Mouse (Mus musculus) intestine, postnatal 0 days (tissue): Measurements from ENCODE around the gene Rps6kl1. TPM values are rescaled to one million over a fixed set of nuclear protein-coding genes. Genes with fewer than 3 reads are reported as not detected.

Source experiments
- ATAC-seq: fragments of 200-750 bp; cut with Nextera tagmentation; 2 replicates; pipeline ENCODE4 v1.8.0; 2017; ENCODE audit warnings: mild to moderate bottlenecking, moderate TSS enrichment, moderate library complexity
- H3K27ac ChIP-seq: fragments of 300-500 bp; sonication (generic); 2 replicates; pipeline ENCODE4 v1.5.1; 2014; ENCODE audit warnings: mild to moderate bottlenecking, low read depth, low read length, moderate library complexity
- H3K27me3 ChIP-seq: fragments of 300-500 bp; sonication (generic); replicated peaks from 2 replicates; pipeline ENCODE4 v1.6.1; 2014; ENCODE audit warnings: low read length, mixed read lengths; ENCODE audit not compliant: control insufficient read depth, insufficient read depth
- H3K36me3 ChIP-seq: fragments of 300-500 bp; sonication (generic); 2 replicates; pipeline ENCODE4 v1.6.1; 2014; ENCODE audit warnings: mild to moderate bottlenecking, moderate library complexity; ENCODE audit not compliant: control insufficient read depth, insufficient read depth
- H3K4me1 ChIP-seq: fragments of 300-500 bp; sonication (generic); replicated peaks from 2 replicates; pipeline ENCODE4 v1.6.1; 2014; ENCODE audit warnings: antibody characterized with exemption, low read length, mixed read lengths; ENCODE audit not compliant: control insufficient read depth, insufficient read depth
- H3K4me2 ChIP-seq: fragments of 300-500 bp; sonication (generic); replicated peaks from 2 replicates; pipeline ENCODE4 v1.6.1; 2014; ENCODE audit warnings: low read depth, mild to moderate bottlenecking, moderate library complexity
- H3K4me3 ChIP-seq: fragments of 300-500 bp; sonication (generic); 2 replicates; pipeline ENCODE4 v1.5.1; 2014; ENCODE audit warnings: low read depth, low read length
- H3K9ac ChIP-seq: fragments of 300-500 bp; sonication (generic); 2 replicates; pipeline ENCODE4 v1.6.1; 2014; ENCODE audit warnings: mild to moderate bottlenecking, low read depth, low read length
- H3K9me3 ChIP-seq: fragments of 300-500 bp; sonication (generic); 2 replicates; pipeline ENCODE4 v1.6.1; 2016; ENCODE audit warnings: mixed run types; ENCODE audit not compliant: control insufficient read depth
- CTCF ChIP-seq: sonication (generic); IDR thresholded peaks from 2 replicates; pipeline ENCODE4 v1.5.1; 2016; ENCODE audit warnings: low read depth, mild to moderate bottlenecking, control low read depth, antibody characterized with exemption, moderate library complexity
- WGBS: fragments of 180-500 bp; shearing (Covaris S2); extraction: QIAGEN DNeasy Blood & Tissue Kit; methylation state at CpG from one replicate; pipeline ENCODE4 v1.1.7; 2014; 5-methylcytosine and 5-hydroxymethylcytosine counted together
- polyA plus RNA-seq: library from polyadenylated mRNA; unstranded; fragments of >200 nt; fragmentation: Nextera tagmentation; extraction: Ambion mirVana; gene quantifications from 2 replicates; pipeline ENCODE4 v1.2.1, GENCODE M21; 2015

The Rps6kl1 gene
- polyA plus RNA-seq, 1 experiment from 2014 or later = 1.3 TPM

- Histone ChIP-seq H3K4me1 (peaks cover 10% of the 10 kb centered on the region), H3K36me3 (0 out of 2 replicates have a peak, but pooled peaks cover 4% of the 10 kb centered on the region), H3K27ac (no peak overlapping the region), H3K9me3 (no peaks in the 10 kb centered on the region), H3K4me2 (peak overlapping the region; percentile 87; the same call in 1 of the 2 replicates), H3K9ac (no peak overlapping the region), H3K27me3 (no peaks in the 10 kb centered on the region), H3K4me3 (no peak overlapping the region)
- no peak for ATAC-seq
- TF ChIP-seq CTCF = no peak
- 56% methylated on average over 4 of the region's 4 CpGs for WGBS
These were observed 41.6 kb downstream of the Rps6kl1 start for GRCm38 (mm10) chr12:85109426-85109825.

DNA sequence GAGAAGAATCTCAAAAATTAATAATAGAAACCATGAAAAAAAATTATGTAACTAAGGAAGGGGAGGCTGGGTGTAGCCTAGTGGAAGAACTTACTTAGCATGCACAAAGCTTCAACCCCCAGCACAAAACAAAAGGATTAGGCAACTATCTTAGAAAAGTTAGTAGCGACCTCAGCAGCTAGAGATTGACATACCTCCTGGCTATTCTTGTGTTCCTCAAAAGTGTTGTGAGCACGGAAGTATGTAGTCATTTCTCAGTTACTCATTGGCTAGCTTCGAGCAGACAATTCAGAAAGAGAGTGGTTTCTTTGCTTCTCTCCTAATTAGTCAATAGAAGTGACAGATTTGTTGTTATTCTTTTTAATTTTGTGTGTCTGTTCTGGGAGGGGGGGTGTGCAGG is 42.4 kb downstream of the Rps6kl1 start:
- ATAC-seq = no peak
- TF ChIP-seq CTCF = no peak
- Histone ChIP-seq H3K36me3 (0 out of 2 replicates have a peak, but pooled peaks cover 4% of the 10 kb centered on the region), H3K9me3 (no peaks in the 10 kb centered on the region), H3K27me3 (no peaks in the 10 kb centered on the region), H3K4me1 (peaks cover 10% of the 10 kb centered on the region), H3K27ac (no peak overlapping the region), H3K4me2 (no peak overlapping the region), H3K9ac (no peak overlapping the region), H3K4me3 (no peak overlapping the region)
- WGBS = 69% methylated on average over 3 of the region's 3 CpGs

- H3K9ac ChIP-seq = no peak overlapping the region
- H3K27me3 ChIP-seq = no peaks in the 10 kb centered on the region
- no peak overlapping the region for H3K27ac ChIP-seq
- no peak for ATAC-seq
- 22% methylated on average over 8 of the region's 8 CpGs for WGBS
- TF ChIP-seq CTCF = no peak
- H3K4me2 ChIP-seq = no peak overlapping the region
- 0 out of 2 replicates have a peak, but pooled peaks cover 5% of the 10 kb centered on the region for H3K4me1 ChIP-seq
- H3K4me3 ChIP-seq = no peak overlapping the region
- no peaks in the 10 kb centered on the region for H3K9me3 ChIP-seq
- no peaks in the 10 kb centered on the region for H3K36me3 ChIP-seq
These were observed 44.8 kb downstream of the Rps6kl1 start for GRCm38 (mm10) chr12:85106292-85106691.

GRCm38 (mm10) chr12:85104789-85105188 is 46.3 kb downstream of the Rps6kl1 start:
- no peak overlapping the region for H3K27ac ChIP-seq
- no peaks in the 10 kb centered on the region for H3K27me3 ChIP-seq
- H3K4me1 ChIP-seq = 0 out of 2 replicates have a peak, but pooled peaks cover 2% of the 10 kb centered on the region
- no peak for TF ChIP-seq CTCF
- H3K4me3 ChIP-seq = no peak overlapping the region
- ATAC-seq = no peak
- no peak overlapping the region for H3K4me2 ChIP-seq
- H3K9ac ChIP-seq = no peak overlapping the region
- no peaks in the 10 kb centered on the region for H3K9me3 ChIP-seq
- 84% methylated on average over 8 of the region's 8 CpGs for WGBS
- no peaks in the 10 kb centered on the region for H3K36me3 ChIP-seq

DNA sequence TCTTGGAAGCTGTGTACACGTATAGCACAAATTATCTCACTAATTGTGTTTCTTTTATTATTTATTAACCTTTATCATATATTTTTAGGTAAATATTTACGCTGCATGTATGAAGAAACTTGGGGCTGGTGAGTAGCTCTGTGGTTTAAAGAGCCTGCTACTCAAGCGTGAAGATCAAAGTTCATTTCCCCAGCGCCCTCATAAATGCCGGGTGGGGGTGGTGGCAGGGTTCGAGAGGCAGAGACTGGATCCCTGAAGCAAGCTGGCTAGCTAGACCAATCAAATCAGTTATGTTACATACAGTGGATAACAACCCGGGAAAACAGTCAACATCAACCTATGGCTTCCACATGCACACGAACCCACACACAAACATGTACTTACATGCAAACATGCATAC is 48.0 kb downstream of the Rps6kl1 start:
- no peak overlapping the region for H3K9ac ChIP-seq
- no peaks in the 10 kb centered on the region for H3K4me1 ChIP-seq
- no peaks in the 10 kb centered on the region for H3K9me3 ChIP-seq
- H3K27ac ChIP-seq = no peak overlapping the region
- no peak overlapping the region for H3K4me2 ChIP-seq
- no peak for TF ChIP-seq CTCF
- ATAC-seq = 0 out of 2 replicates have a peak, but pooled peaks have one; percentile 8
- no peaks in the 10 kb centered on the region for H3K27me3 ChIP-seq
- WGBS = 43% methylated on average over 8 of the region's 8 CpGs
- no peak overlapping the region for H3K4me3 ChIP-seq
- H3K36me3 ChIP-seq = no peaks in the 10 kb centered on the region

GRCm38 (mm10) chr12:85101521-85102106 is 49.5 kb downstream of the Rps6kl1 start:
- Histone ChIP-seq H3K27ac (no peak overlapping the region), H3K4me1 (no peaks in the 10 kb centered on the region), H3K9ac (no peak overlapping the region), H3K4me2 (no peak overlapping the region), H3K4me3 (no peak overlapping the region), H3K27me3 (no peaks in the 10 kb centered on the region), H3K36me3 (no peaks in the 10 kb centered on the region), H3K9me3 (no peaks in the 10 kb centered on the region)
- no peak for TF ChIP-seq CTCF
- 84% methylated on average over 5 of the region's 5 CpGs for WGBS
- no peak for ATAC-seq
